Mouse (Mus musculus) neural tube, embryonic 11.5 days (tissue): ENCODE data around the gene A230072I06Rik. TPM values are rescaled to one million over a fixed set of nuclear protein-coding genes. Genes with fewer than 3 reads are reported as not detected.

Experiments
- ATAC-seq: fragments of 200-750 bp; cut with Nextera tagmentation; 2 replicates; pipeline ENCODE4 v1.8.0; 2017; ENCODE audit warnings: moderate number of reproducible peaks, mild to moderate bottlenecking, moderate TSS enrichment, moderate library complexity; ENCODE audit not compliant: insufficient read depth, low FRiP score, low TSS enrichment
- DNase-seq: peaks from one replicate; pipeline ENCODE4 v3.0.0-alpha.2; 2015; ENCODE audit warnings: low spot score
- H3K27ac ChIP-seq: fragments of 300-500 bp; sonication (generic); 2 replicates; pipeline ENCODE4 v1.5.1; 2014; ENCODE audit warnings: low read depth, mild to moderate bottlenecking, low read length
- H3K27me3 ChIP-seq: fragments of 300-500 bp; sonication (generic); 2 replicates; pipeline ENCODE4 v1.6.1; 2014; ENCODE audit warnings: mild to moderate bottlenecking, low read length, mixed read lengths; ENCODE audit not compliant: control insufficient read depth, insufficient read depth
- H3K36me3 ChIP-seq: fragments of 300-500 bp; sonication (generic); 2 replicates; pipeline ENCODE4 v1.6.1; 2014; ENCODE audit warnings: mild to moderate bottlenecking, low read length, moderate library complexity, mixed read lengths; ENCODE audit not compliant: control insufficient read depth, insufficient read depth
- H3K4me1 ChIP-seq: fragments of 300-500 bp; sonication (generic); 2 replicates; pipeline ENCODE4 v1.6.1; 2014; ENCODE audit warnings: low read length, mixed read lengths; ENCODE audit not compliant: control insufficient read depth, insufficient read depth
- H3K4me2 ChIP-seq: fragments of 300-500 bp; sonication (generic); 2 replicates; pipeline ENCODE4 v1.6.1; 2014; ENCODE audit warnings: low read depth, mild to moderate bottlenecking, moderate library complexity
- H3K4me3 ChIP-seq: fragments of 300-500 bp; sonication (generic); 2 replicates; pipeline ENCODE4 v1.5.1; 2014; ENCODE audit warnings: low read depth, low read length
- H3K9ac ChIP-seq: fragments of 300-500 bp; sonication (generic); 2 replicates; pipeline ENCODE4 v1.6.1; 2014; ENCODE audit warnings: mild to moderate bottlenecking, low read length
- H3K9me3 ChIP-seq: fragments of 300-500 bp; sonication (generic); 2 replicates; pipeline ENCODE4 v1.6.1; 2016; ENCODE audit warnings: low read length; ENCODE audit not compliant: control insufficient read depth
- WGBS: fragments of 180-500 bp; shearing (Covaris S2); extraction: QIAGEN DNeasy Blood & Tissue Kit; methylation state at CpG from one replicate; pipeline ENCODE4 v1.1.7; 2014; 5-methylcytosine and 5-hydroxymethylcytosine counted together
- polyA plus RNA-seq: library from polyadenylated mRNA; unstranded; fragments of >200 nt; fragmentation: Nextera tagmentation; extraction: Ambion mirVana; gene quantifications from 2 replicates; pipeline ENCODE4 v1.2.1, GENCODE M21; 2014

A230072I06Rik gene
- polyA plus RNA-seq, 1 experiment from 2014 or later = not detected

- no peaks in the 10 kb centered on the region for H3K36me3 ChIP-seq
- no peak overlapping the region for H3K9ac ChIP-seq
- no peaks in the 10 kb centered on the region for H3K9me3 ChIP-seq
- no peak for ATAC-seq
- H3K4me1 ChIP-seq = no peaks in the 10 kb centered on the region
- H3K4me3 ChIP-seq = no peak overlapping the region
- H3K27ac ChIP-seq = no peak overlapping the region
- 38% methylated on average over 5 of the region's 5 CpGs for WGBS
- 0 out of 2 replicates have a peak, but pooled peaks cover 2% of the 10 kb centered on the region for H3K27me3 ChIP-seq
- DNase-seq = no peak
- H3K4me2 ChIP-seq = no peak overlapping the region
Measured at GRCm38 (mm10) chr8:12267863-12268262, 10.8 kb upstream of the A230072I06Rik start.

- H3K4me3 ChIP-seq = no peak overlapping the region
- 0 out of 2 replicates have a peak, but pooled peaks cover 2% of the 10 kb centered on the region for H3K27me3 ChIP-seq
- DNase-seq (peak; percentile 62), ATAC-seq (peak; percentile 48; the same call in 1 of the 2 replicates)
- no peaks in the 10 kb centered on the region for H3K36me3 ChIP-seq
- no peaks in the 10 kb centered on the region for H3K9me3 ChIP-seq
- H3K4me1 ChIP-seq = no peaks in the 10 kb centered on the region
- H3K27ac ChIP-seq = no peak overlapping the region
- no peak overlapping the region for H3K4me2 ChIP-seq
- 26% methylated on average over 14 of the region's 14 CpGs for WGBS
- no peak overlapping the region for H3K9ac ChIP-seq
Measured at GRCm38 (mm10) chr8:12268306-12268829, 10.3 kb upstream of the A230072I06Rik start.

GRCm38 (mm10) chr8:12279482-12280192 lies 1.0 kb downstream of the A230072I06Rik start:
- Histone ChIP-seq H3K9me3 (no peaks in the 10 kb centered on the region), H3K36me3 (no peaks in the 10 kb centered on the region), H3K4me3 (no peak overlapping the region), H3K4me1 (no peaks in the 10 kb centered on the region), H3K9ac (no peak overlapping the region), H3K27ac (no peak overlapping the region), H3K27me3 (no peaks in the 10 kb centered on the region), H3K4me2 (no peak overlapping the region)
- 89% methylated on average over 13 of the region's 13 CpGs for WGBS
- no peak for ATAC-seq
- DNase-seq = no peak

GRCm38 (mm10) chr8:12282128-12282527 lies 3.5 kb downstream of the A230072I06Rik start:
- 79% methylated on average over 22 of the region's 22 CpGs for WGBS
- DNase-seq (no peak), ATAC-seq (no peak)
- Histone ChIP-seq H3K9me3 (no peaks in the 10 kb centered on the region), H3K4me3 (no peak overlapping the region), H3K4me2 (no peak overlapping the region), H3K27ac (no peak overlapping the region), H3K27me3 (no peaks in the 10 kb centered on the region), H3K4me1 (no peaks in the 10 kb centered on the region), H3K9ac (no peak overlapping the region), H3K36me3 (no peaks in the 10 kb centered on the region)

DNA sequence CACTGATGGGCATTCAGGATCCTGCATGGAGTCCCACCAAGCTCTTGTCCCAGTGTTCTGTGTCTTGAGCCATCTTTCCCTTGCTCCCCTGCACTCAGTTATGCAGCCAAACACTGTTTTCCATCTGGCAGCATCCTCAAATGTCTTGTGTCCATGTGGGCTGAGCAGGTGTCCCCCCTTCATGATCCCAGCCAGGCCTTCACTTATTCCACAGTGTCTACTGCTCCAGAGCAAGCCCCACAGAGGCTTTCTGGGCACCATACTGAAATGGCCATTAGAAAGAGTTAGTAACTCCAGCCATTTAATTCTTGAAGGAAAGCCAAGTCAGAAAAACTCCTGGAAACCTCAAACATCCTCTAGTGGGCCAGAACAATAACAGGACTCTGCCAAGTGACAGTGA lies 11.9 kb downstream of the A230072I06Rik start:
- no peak for DNase-seq
- Histone ChIP-seq H3K36me3 (no peaks in the 10 kb centered on the region), H3K4me1 (no peaks in the 10 kb centered on the region), H3K9ac (no peak overlapping the region), H3K27ac (no peak overlapping the region), H3K4me3 (no peak overlapping the region), H3K4me2 (no peak overlapping the region), H3K27me3 (no peaks in the 10 kb centered on the region), H3K9me3 (no peaks in the 10 kb centered on the region)
- ATAC-seq = no peak

- 78% methylated on average over 10 of the region's 10 CpGs for WGBS
- H3K27ac ChIP-seq = no peak overlapping the region
- ATAC-seq (no peak), DNase-seq (no peak)
- no peaks in the 10 kb centered on the region for H3K4me1 ChIP-seq
- H3K9ac ChIP-seq = no peak overlapping the region
- no peak overlapping the region for H3K4me3 ChIP-seq
- H3K27me3 ChIP-seq = no peaks in the 10 kb centered on the region
- H3K36me3 ChIP-seq = no peaks in the 10 kb centered on the region
- H3K9me3 ChIP-seq = no peaks in the 10 kb centered on the region
- H3K4me2 ChIP-seq = no peak overlapping the region
Measured at GRCm38 (mm10) chr8:12298326-12298950, 19.8 kb downstream of the A230072I06Rik start.

- 77% methylated on average over 14 of the region's 14 CpGs for WGBS
- no peaks in the 10 kb centered on the region for H3K4me1 ChIP-seq
- DNase-seq = no peak
- no peaks in the 10 kb centered on the region for H3K36me3 ChIP-seq
- H3K9ac ChIP-seq = no peak overlapping the region
- H3K9me3 ChIP-seq = no peaks in the 10 kb centered on the region
- H3K27ac ChIP-seq = no peak overlapping the region
- no peak overlapping the region for H3K4me3 ChIP-seq
- no peak for ATAC-seq
- H3K4me2 ChIP-seq = no peak overlapping the region
- H3K27me3 ChIP-seq = no peaks in the 10 kb centered on the region
Measured at GRCm38 (mm10) chr8:12301998-12302397, 23.4 kb downstream of the A230072I06Rik start.

GRCm38 (mm10) chr8:12312975-12313734 lies 34.5 kb downstream of the A230072I06Rik start:
- 42% methylated on average over 16 of the region's 16 CpGs for WGBS
- DNase-seq (no peak), ATAC-seq (no peak)
- Histone ChIP-seq H3K4me1 (0 out of 2 replicates have a peak, but pooled peaks cover 3% of the 10 kb centered on the region), H3K27me3 (no peaks in the 10 kb centered on the region), H3K36me3 (no peaks in the 10 kb centered on the region), H3K4me2 (no peak overlapping the region), H3K9ac (no peak overlapping the region), H3K4me3 (no peak overlapping the region), H3K9me3 (no peaks in the 10 kb centered on the region), H3K27ac (no peak overlapping the region)
